Mouse (Mus musculus): ENCODE measurements at regions not wholly inside any gene's neighbourhood (a gene's known extent, or its start where the extent isn't known, plus 50 kb on each side); places are given as distances from the start of the nearest gene placed in this dataset.
A peak's percentile ranks its signal among the peaks of the same experiment; 100 is the strongest.

DNA sequence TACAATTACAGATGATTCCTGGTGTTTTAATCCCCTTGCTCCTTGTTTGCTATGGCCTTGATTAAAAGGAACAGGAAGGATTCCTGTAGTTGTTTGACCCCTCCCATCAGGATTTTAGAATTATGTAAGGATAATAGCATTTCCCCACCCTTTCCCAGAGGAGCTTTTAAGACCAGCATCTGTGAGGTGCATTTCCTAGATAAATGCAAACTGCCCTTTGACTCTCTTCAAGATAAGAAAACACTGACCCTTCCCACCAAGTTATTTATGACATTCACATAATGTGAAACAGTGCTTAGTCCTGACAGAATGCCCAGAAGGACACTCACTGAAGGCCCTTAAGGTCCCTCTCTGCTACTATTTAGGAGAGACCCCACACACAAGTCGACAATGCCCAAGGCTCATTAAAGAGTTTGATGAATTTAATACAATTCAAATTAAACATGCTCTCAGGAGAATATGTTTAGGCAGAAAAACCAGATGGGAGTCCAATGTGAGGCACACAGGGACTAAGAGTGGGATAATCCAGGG is 190.7 kb upstream of the Meox2 start:
- Histone ChIP-seq H3K27ac (ENCODE audit: low read depth) (no peak overlapping the region), H3K27me3 (ENCODE audit: insufficient read depth, low read length) (no peaks in the 10 kb centered on the region), H3K4me2 (ENCODE audit: low read depth, low read length) (no peak overlapping the region), H3K9ac (replicated peaks) (no peak overlapping the region), H3K36me3 (replicated peaks; ENCODE audit: insufficient read depth, low read length) (no peaks in the 10 kb centered on the region), H3K4me3 (ENCODE audit: low read depth, low read length) (no peak overlapping the region), H3K9me3 (ENCODE audit: low read length) (no peaks in the 10 kb centered on the region), H3K4me1 (ENCODE audit: insufficient read depth) (no peaks in the 10 kb centered on the region)
- TF ChIP-seq CTCF (IDR thresholded peaks at IDR 0.05; ENCODE audit: low read depth) (no peak), EP300 (IDR thresholded peaks at IDR 0.05; ENCODE audit: low read depth) (no peak)
- no peak for ATAC-seq
- WGBS (ENCODE audit: insufficient replicate concordance), result 44% methylated on average over 1 of the region's 1 CpGs
- DNase-seq, result no peak

DNA sequence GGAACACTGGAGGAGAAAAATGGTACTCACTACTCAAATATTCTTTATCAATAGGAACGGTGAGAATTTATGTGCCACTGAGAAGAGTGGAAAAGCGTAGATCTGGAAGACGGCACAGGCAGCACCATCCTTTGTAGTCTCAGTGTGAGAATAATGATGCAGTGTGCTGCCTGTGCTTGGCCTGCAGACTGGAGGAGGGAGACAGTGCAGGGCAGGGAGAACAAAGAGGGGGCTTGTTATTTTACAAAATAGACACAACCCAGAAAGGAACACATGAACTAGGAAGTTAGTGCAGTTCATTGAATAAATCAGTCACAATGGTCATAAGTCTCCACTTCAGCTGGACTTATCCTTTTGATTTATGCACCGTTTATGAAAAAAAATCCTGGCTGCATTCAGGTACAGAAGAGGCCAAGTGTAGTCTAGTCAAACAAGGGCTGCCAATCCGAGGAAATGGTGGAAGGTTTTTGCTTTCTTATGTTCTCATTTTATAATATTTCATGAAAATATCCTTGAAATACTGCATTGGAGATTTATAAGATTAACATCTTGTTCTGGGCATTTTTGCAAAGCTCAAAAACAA is 190.0 kb upstream of the Meox2 start:
- no peaks in the 10 kb centered on the region for H3K27me3 ChIP-seq (ENCODE audit: insufficient read depth, low read length)
- 70% methylated on average over 5 of the region's 5 CpGs for WGBS (ENCODE audit: insufficient replicate concordance)
- ATAC-seq (no peak), DNase-seq (no peak)
- H3K4me1 ChIP-seq (ENCODE audit: insufficient read depth), result no peaks in the 10 kb centered on the region
- no peak overlapping the region for H3K27ac ChIP-seq (ENCODE audit: low read depth)
- TF ChIP-seq CTCF (IDR thresholded peaks at IDR 0.05; ENCODE audit: low read depth) (no peak), EP300 (IDR thresholded peaks at IDR 0.05; ENCODE audit: low read depth) (no peak)
- no peak overlapping the region for H3K9ac ChIP-seq (replicated peaks)
- no peak overlapping the region for H3K4me3 ChIP-seq (ENCODE audit: low read depth, low read length)
- H3K4me2 ChIP-seq (ENCODE audit: low read depth, low read length), result no peak overlapping the region
- H3K36me3 ChIP-seq (replicated peaks; ENCODE audit: insufficient read depth, low read length), result no peaks in the 10 kb centered on the region
- H3K9me3 ChIP-seq (ENCODE audit: low read length), result no peaks in the 10 kb centered on the region

DNA sequence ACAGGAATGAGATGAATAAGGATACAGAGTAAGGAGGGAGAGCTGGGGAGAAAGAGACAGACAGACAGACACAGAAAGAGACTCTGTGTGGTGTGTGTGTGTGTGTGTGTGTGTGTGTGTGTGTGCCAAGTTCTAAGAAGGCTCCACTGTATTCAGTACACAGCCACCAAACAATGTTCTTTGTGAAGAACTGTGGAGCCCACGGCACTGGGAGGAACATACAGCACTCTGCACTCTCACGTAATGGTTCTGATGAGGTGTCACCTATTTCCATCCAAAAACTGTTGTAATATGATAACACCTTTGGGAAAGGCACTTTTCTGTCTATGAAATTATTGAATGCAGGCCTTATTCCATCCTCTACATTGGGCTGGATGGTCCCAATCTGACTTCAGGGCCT is 184.8 kb upstream of the Meox2 start:
- H3K27ac ChIP-seq (ENCODE audit: low read depth), result no peak overlapping the region
- no peak overlapping the region for H3K9ac ChIP-seq (replicated peaks)
- H3K4me1 ChIP-seq (ENCODE audit: insufficient read depth), result no peaks in the 10 kb centered on the region
- H3K36me3 ChIP-seq (replicated peaks; ENCODE audit: insufficient read depth, low read length), result no peaks in the 10 kb centered on the region
- no peak overlapping the region for H3K4me2 ChIP-seq (ENCODE audit: low read depth, low read length)
- H3K9me3 ChIP-seq (ENCODE audit: low read length), result no peaks in the 10 kb centered on the region
- ATAC-seq (no peak), DNase-seq (no peak)
- no peak overlapping the region for H3K4me3 ChIP-seq (ENCODE audit: low read depth, low read length)
- H3K27me3 ChIP-seq (ENCODE audit: insufficient read depth, low read length), result no peaks in the 10 kb centered on the region
- TF ChIP-seq CTCF (IDR thresholded peaks at IDR 0.05; ENCODE audit: low read depth), result no peak
- 76% methylated on average over 2 of the region's 2 CpGs for WGBS (ENCODE audit: insufficient replicate concordance)

DNA sequence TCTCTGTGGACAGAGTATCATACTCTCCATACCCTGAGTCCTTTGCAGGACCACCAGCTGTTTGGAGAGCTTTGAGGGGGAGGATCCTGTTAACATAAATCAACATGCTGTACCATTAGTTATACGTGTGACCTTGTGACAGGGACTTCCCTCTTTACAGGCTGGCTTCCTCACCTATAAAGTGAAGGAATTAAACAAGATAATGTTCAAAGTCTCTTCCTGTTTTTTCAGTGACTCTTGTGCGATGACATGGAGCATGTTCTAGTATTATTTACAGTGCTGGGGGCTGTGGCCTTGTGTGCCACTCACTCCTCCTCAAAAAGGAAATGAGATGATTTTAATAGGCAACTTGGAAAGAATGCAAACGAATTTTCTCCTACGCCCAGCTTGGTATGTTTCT is 182.1 kb upstream of the Meox2 start:
- Histone ChIP-seq H3K9me3 (ENCODE audit: low read length) (no peaks in the 10 kb centered on the region), H3K27me3 (ENCODE audit: insufficient read depth, low read length) (no peaks in the 10 kb centered on the region), H3K9ac (replicated peaks) (no peak overlapping the region), H3K4me2 (ENCODE audit: low read depth, low read length) (no peak overlapping the region), H3K36me3 (replicated peaks; ENCODE audit: insufficient read depth, low read length) (no peaks in the 10 kb centered on the region), H3K4me3 (ENCODE audit: low read depth, low read length) (no peak overlapping the region), H3K4me1 (ENCODE audit: insufficient read depth) (no peaks in the 10 kb centered on the region), H3K27ac (ENCODE audit: low read depth) (no peak overlapping the region)
- ATAC-seq (no peak), DNase-seq (no peak)
- TF ChIP-seq EP300 (IDR thresholded peaks at IDR 0.05; ENCODE audit: low read depth), result no peak
- TF ChIP-seq CTCF (IDR thresholded peaks at IDR 0.05; ENCODE audit: low read depth), result no peak
- 32% methylated on average over 4 of the region's 4 CpGs for WGBS (ENCODE audit: insufficient replicate concordance)

DNA sequence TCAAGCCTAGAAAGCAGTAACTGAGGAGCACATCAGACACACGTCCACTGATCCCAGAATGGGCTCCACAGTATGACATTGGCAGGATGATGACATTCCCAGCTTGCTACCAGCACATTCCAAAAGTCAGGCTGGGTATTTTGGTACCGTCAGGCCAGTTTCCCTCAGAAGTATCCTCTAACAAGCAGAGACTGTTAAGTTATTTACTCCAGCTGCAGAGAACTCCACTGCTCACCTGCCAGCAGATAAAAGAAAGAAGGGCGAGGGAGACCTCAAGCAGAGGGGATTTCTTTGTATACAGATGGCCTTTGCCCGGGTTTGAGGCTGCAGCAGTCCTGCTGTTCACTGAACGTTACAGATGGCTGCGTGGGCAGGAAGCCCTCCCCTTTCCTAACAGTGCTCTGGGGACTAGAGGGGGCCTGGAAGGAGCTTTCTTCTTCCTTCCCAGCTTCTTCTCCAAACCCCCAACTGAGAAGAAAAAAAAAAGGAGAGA is 175.2 kb upstream of the Meox2 start:
- TF ChIP-seq CTCF (IDR thresholded peaks at IDR 0.05; ENCODE audit: low read depth), result no peak
- no peak for TF ChIP-seq EP300 (IDR thresholded peaks at IDR 0.05; ENCODE audit: low read depth)
- H3K27me3 ChIP-seq (ENCODE audit: insufficient read depth, low read length), result no peaks in the 10 kb centered on the region
- 17% methylated on average over 6 of the region's 6 CpGs for WGBS (ENCODE audit: insufficient replicate concordance)
- H3K4me2 ChIP-seq (ENCODE audit: low read depth, low read length), result 0 out of 2 replicates have a peak overlapping the region, but pooled peaks have one; percentile 18
- DNase-seq (no peak), ATAC-seq (no peak)
- H3K36me3 ChIP-seq (replicated peaks; ENCODE audit: insufficient read depth, low read length), result no peaks in the 10 kb centered on the region
- H3K9me3 ChIP-seq (ENCODE audit: low read length), result no peaks in the 10 kb centered on the region
- no peak overlapping the region for H3K9ac ChIP-seq (replicated peaks)
- H3K4me3 ChIP-seq (ENCODE audit: low read depth, low read length), result no peak overlapping the region
- no peaks in the 10 kb centered on the region for H3K4me1 ChIP-seq (ENCODE audit: insufficient read depth)
- H3K27ac ChIP-seq (ENCODE audit: low read depth), result no peak overlapping the region

DNA sequence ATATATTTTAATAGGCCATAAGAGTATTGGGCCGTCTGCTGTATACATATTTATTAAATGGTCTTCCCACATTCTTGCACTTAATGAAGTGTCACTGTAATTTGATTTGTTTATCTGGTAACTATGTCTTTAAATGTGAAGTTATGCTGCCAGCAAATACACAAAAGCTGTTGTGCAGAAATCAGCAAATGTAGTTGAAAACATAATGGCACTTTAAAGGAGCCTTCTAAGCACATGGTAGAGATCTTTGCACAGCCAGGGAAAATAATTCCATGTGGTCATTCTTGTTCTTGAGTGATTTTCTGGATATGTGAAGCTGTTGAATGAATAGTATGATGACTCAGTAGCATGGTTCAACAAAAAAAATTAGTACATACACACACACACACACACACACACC is 164.4 kb upstream of the Meox2 start:
- no peaks in the 10 kb centered on the region for H3K27me3 ChIP-seq (ENCODE audit: insufficient read depth, low read length)
- ATAC-seq (no peak), DNase-seq (no peak)
- no peak overlapping the region for H3K9ac ChIP-seq (replicated peaks)
- no peak overlapping the region for H3K4me2 ChIP-seq (ENCODE audit: low read depth, low read length)
- no peak overlapping the region for H3K27ac ChIP-seq (ENCODE audit: low read depth)
- H3K4me1 ChIP-seq (ENCODE audit: insufficient read depth), result no peaks in the 10 kb centered on the region
- H3K36me3 ChIP-seq (replicated peaks; ENCODE audit: insufficient read depth, low read length), result no peaks in the 10 kb centered on the region
- no peak overlapping the region for H3K4me3 ChIP-seq (ENCODE audit: low read depth, low read length)
- TF ChIP-seq CTCF (IDR thresholded peaks at IDR 0.05; ENCODE audit: low read depth), result no peak
- TF ChIP-seq EP300 (IDR thresholded peaks at IDR 0.05; ENCODE audit: low read depth), result no peak
- no peaks in the 10 kb centered on the region for H3K9me3 ChIP-seq (ENCODE audit: low read length)
- 79% methylated on average over 1 of the region's 1 CpGs for WGBS (ENCODE audit: insufficient replicate concordance)

Data from liver, postnatal 0 days (tissue).